Mouse (Mus musculus): ENCODE measurements at regions not wholly inside any gene's neighbourhood (a gene's known extent, or its start where the extent isn't known, plus 50 kb on each side); places are given as distances from the start of the nearest gene placed in this dataset.

GRCm38 (mm10) chr15:72383470-72383869 lies 1450.9 kb upstream of the Gm6569 start:
- TF ChIP-seq SRF (IDR thresholded peaks at IDR 0.05; ENCODE audit: control insufficient read depth, insufficient read length, low read depth) (no peak), MYOD1 (IDR thresholded peaks at IDR 0.05; ENCODE audit: control insufficient read depth in 1 of 3, insufficient read length in 2 of 3, low read depth in 2 of 3) (no peak), POLR2A (IDR thresholded peaks at IDR 0.05; ENCODE audit: insufficient read length, low read depth) (no peak), CEBPB (IDR thresholded peaks at IDR 0.05; ENCODE audit: insufficient read depth, poor library complexity, severe bottlenecking) (no peak), MYOG (IDR thresholded peaks at IDR 0.05; ENCODE audit: control insufficient read depth in 1 of 3, insufficient read depth in 1 of 3, insufficient read length in 2 of 3, low read depth in 2 of 3) (no peak), REST (IDR thresholded peaks at IDR 0.05; ENCODE audit: insufficient read depth, insufficient read length) (no peak), MAX (IDR thresholded peaks at IDR 0.05; ENCODE audit: low read depth) (no peak)

Measured in myocyte (in vitro differentiated cells).